Mouse (Mus musculus): Measurements from ENCODE around the gene Ifnlr1. TPM values are rescaled to one million over a fixed set of nuclear protein-coding genes. Genes with fewer than 3 reads are reported as not detected.

The Ifnlr1 gene
- polyA plus RNA-seq, 1 experiment: not detected

DNA sequence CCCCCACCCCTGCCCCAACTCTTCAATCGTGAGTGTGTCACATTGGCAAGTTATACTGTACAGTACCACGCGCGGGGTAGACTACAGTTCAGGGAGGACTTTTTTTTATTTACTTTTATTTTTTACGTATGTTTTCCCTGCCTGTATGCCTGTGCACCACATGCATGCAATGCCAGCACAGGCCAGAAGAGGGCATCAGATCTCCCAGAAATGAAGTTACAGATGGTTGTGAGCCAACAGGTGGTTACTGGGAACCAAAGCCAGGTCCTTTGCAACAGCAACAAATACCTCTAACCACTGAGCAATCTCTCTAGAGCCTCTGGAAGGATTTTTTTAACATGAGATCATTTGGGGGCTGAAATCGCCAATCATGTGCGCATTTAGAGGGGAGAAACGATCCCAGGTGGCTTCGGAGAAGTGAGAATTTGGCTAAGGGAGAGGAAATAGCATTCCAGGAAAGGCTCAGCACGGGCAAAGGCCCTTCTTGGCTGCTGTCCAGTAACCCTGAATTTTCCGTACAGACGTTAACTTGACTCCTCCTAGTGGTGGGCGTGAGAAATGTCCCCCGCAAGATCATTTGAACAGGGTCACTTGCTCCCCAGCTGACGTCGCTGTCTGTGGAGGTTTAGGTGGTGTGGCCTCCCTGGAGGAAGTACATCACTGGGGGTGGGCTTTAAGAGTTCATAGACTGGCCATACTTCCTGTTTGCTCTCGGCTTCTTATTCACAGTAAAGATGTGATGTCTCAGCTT lies 36.6 kb downstream of the Ifnlr1 start:
- Histone ChIP-seq H3K4me3 (no peak overlapping the region), H3K79me2 (ENCODE audit: control insufficient read depth, insufficient read depth) (no peaks in the 10 kb centered on the region), H3ac (ENCODE audit: control insufficient read depth, insufficient read length) (no peak overlapping the region), H3K27me3 (ENCODE audit: control insufficient read depth, insufficient read depth, insufficient read length) (no peaks in the 10 kb centered on the region), H3K4me2 (ENCODE audit: low read depth) (no peak overlapping the region), H3K36me3 (ENCODE audit: control insufficient read depth, insufficient read depth) (no peaks in the 10 kb centered on the region)
- TF ChIP-seq MYOG (IDR thresholded peaks at IDR 0.05; ENCODE audit: control insufficient read depth in 1 of 3, insufficient read depth in 1 of 3, insufficient read length in 2 of 3, low read depth in 2 of 3): no peak
- no peak for TF ChIP-seq CEBPB (IDR thresholded peaks at IDR 0.05; ENCODE audit: insufficient read depth, poor library complexity, severe bottlenecking)
- no peak for TF ChIP-seq POLR2A (IDR thresholded peaks at IDR 0.05; ENCODE audit: insufficient read length, low read depth)
- TF ChIP-seq E2F4 (IDR thresholded peaks at IDR 0.05; ENCODE audit: insufficient read depth): no peak
- no peak for TF ChIP-seq MYOD1 (IDR thresholded peaks at IDR 0.05; ENCODE audit: control insufficient read depth in 1 of 3, insufficient read length in 2 of 3, low read depth in 2 of 3)
- no peak for TF ChIP-seq TCF12 (IDR thresholded peaks at IDR 0.05; ENCODE audit: insufficient read depth, poor library complexity, severe bottlenecking)
- no peak for TF ChIP-seq SRF (IDR thresholded peaks at IDR 0.05; ENCODE audit: control insufficient read depth, insufficient read length, low read depth)
- no peak for TF ChIP-seq MAX (IDR thresholded peaks at IDR 0.05; ENCODE audit: low read depth)
- TF ChIP-seq REST (IDR thresholded peaks at IDR 0.05; ENCODE audit: insufficient read depth, insufficient read length): no peak
- TF ChIP-seq POLR2AphosphoS2 (IDR thresholded peaks at IDR 0.05; ENCODE audit: insufficient read length, low read depth): no peak

DNA sequence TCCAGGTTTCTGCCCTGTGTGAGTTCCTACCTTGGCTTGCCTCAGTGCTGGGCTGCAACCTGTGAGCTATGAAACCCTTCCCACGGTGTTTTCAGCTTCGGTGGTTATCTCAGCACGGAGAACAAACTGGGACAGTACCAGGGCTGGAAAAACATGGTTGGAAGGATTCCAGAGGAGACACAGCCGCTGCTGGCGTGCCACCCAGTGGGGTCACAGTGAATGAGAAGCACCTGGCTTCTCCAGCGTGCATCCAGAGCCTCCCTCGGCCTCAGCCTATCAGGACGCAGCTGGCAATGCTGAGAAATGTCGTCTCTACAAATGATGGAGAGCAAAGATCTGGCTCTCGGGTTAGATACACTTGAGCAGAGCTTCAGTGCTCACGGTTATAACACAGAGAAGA lies 40.3 kb downstream of the Ifnlr1 start:
- H3K79me2 ChIP-seq (ENCODE audit: control insufficient read depth, insufficient read depth): no peaks in the 10 kb centered on the region
- no peak overlapping the region for H3ac ChIP-seq (ENCODE audit: control insufficient read depth, insufficient read length)
- no peaks in the 10 kb centered on the region for H3K27me3 ChIP-seq (ENCODE audit: control insufficient read depth, insufficient read depth, insufficient read length)
- H3K4me3 ChIP-seq: no peak overlapping the region
- H3K36me3 ChIP-seq (ENCODE audit: control insufficient read depth, insufficient read depth): no peaks in the 10 kb centered on the region
- TF ChIP-seq SRF (IDR thresholded peaks at IDR 0.05; ENCODE audit: control insufficient read depth, insufficient read length, low read depth): no peak
- TF ChIP-seq POLR2A (IDR thresholded peaks at IDR 0.05; ENCODE audit: insufficient read length, low read depth): no peak
- TF ChIP-seq MYOG (IDR thresholded peaks at IDR 0.05; ENCODE audit: control insufficient read depth in 1 of 3, insufficient read depth in 1 of 3, insufficient read length in 2 of 3, low read depth in 2 of 3): no peak
- TF ChIP-seq TCF12 (IDR thresholded peaks at IDR 0.05; ENCODE audit: insufficient read depth, poor library complexity, severe bottlenecking): no peak
- TF ChIP-seq MYOD1 (IDR thresholded peaks at IDR 0.05; ENCODE audit: control insufficient read depth in 1 of 3, insufficient read length in 2 of 3, low read depth in 2 of 3): no peak
- no peak for TF ChIP-seq MAX (IDR thresholded peaks at IDR 0.05; ENCODE audit: low read depth)
- no peak for TF ChIP-seq REST (IDR thresholded peaks at IDR 0.05; ENCODE audit: insufficient read depth, insufficient read length)
- TF ChIP-seq USF1 (IDR thresholded peaks at IDR 0.05; ENCODE audit: low read depth): no peak
- TF ChIP-seq TCF3 (IDR thresholded peaks at IDR 0.05; ENCODE audit: insufficient read length, low read depth): no peak
- no peak for TF ChIP-seq CEBPB (IDR thresholded peaks at IDR 0.05; ENCODE audit: insufficient read depth, poor library complexity, severe bottlenecking)
- no peak overlapping the region for H3K4me2 ChIP-seq (ENCODE audit: low read depth)

GRCm38 (mm10) chr4:135727817-135728216 lies 41.7 kb downstream of the Ifnlr1 start, which contains the start of gene Il22ra1:
Il22ra1 (plus strand) TSS chr4:135728172.
- Histone ChIP-seq H3ac (ENCODE audit: control insufficient read depth, insufficient read length) (no peak within 1 kb of the TSS), H3K4me2 (ENCODE audit: low read depth) (no peak within 1 kb of the TSS), H3K27me3 (ENCODE audit: control insufficient read depth, insufficient read depth, insufficient read length) (no peaks in the 10 kb centered on the region), H3K4me3 (no peak within 1 kb of the TSS), H3K79me2 (ENCODE audit: control insufficient read depth, insufficient read depth) (no peaks in the 10 kb centered on the region), H3K36me3 (ENCODE audit: control insufficient read depth, insufficient read depth) (no peaks in the 10 kb centered on the region)
- TF ChIP-seq SRF (IDR thresholded peaks at IDR 0.05; ENCODE audit: control insufficient read depth, insufficient read length, low read depth) (no peak), REST (IDR thresholded peaks at IDR 0.05; ENCODE audit: insufficient read depth, insufficient read length) (no peak), MYOG (IDR thresholded peaks at IDR 0.05; ENCODE audit: control insufficient read depth in 1 of 3, insufficient read depth in 1 of 3, insufficient read length in 2 of 3, low read depth in 2 of 3) (no peak), E2F4 (IDR thresholded peaks at IDR 0.05; ENCODE audit: insufficient read depth) (no peak), CEBPB (IDR thresholded peaks at IDR 0.05; ENCODE audit: insufficient read depth, poor library complexity, severe bottlenecking) (no peak)

DNA sequence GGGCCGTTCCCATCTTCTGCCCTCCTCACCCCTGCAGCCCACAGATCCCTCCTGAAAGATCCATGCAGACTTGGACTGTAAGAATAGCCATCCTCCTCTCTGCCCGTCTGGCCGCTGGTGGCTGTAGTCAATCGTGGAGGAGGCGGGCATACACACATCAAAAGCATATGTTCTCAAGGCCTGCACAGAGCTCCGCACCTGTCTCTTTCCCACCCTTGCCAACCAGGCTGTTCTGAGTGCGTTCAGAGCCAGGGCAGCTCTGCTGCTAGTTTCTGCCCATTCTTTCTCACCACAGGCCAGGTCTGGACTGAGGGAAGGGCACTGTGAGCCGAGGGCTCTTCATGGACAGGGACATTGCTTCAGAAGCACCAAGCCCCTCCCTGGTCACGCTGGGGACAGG lies 44.1 kb downstream of the Ifnlr1 start:
- no peak overlapping the region for H3ac ChIP-seq (ENCODE audit: control insufficient read depth, insufficient read length)
- peak overlapping the region; percentile 18 for H3K4me2 ChIP-seq (ENCODE audit: low read depth)
- no peaks in the 10 kb centered on the region for H3K79me2 ChIP-seq (ENCODE audit: control insufficient read depth, insufficient read depth)
- TF ChIP-seq MYOG (IDR thresholded peaks at IDR 0.05; ENCODE audit: control insufficient read depth in 1 of 3, insufficient read depth in 1 of 3, insufficient read length in 2 of 3, low read depth in 2 of 3) (peak; percentile 1 to 61 (median 47)), POLR2A (IDR thresholded peaks at IDR 0.05; ENCODE audit: insufficient read length, low read depth) (no peak), E2F4 (IDR thresholded peaks at IDR 0.05; ENCODE audit: insufficient read depth) (no peak), TCF12 (IDR thresholded peaks at IDR 0.05; ENCODE audit: insufficient read depth, poor library complexity, severe bottlenecking) (peak; percentile 16), REST (IDR thresholded peaks at IDR 0.05; ENCODE audit: insufficient read depth, insufficient read length) (no peak), CEBPB (IDR thresholded peaks at IDR 0.05; ENCODE audit: insufficient read depth, poor library complexity, severe bottlenecking) (no peak), MYOD1 (IDR thresholded peaks at IDR 0.05; ENCODE audit: control insufficient read depth in 1 of 3, insufficient read length in 2 of 3, low read depth in 2 of 3) (peak in 2 of 3 experiments; percentile 70 to 79), MAX (IDR thresholded peaks at IDR 0.05; ENCODE audit: low read depth) (no peak), USF1 (IDR thresholded peaks at IDR 0.05; ENCODE audit: low read depth) (no peak), TCF3 (IDR thresholded peaks at IDR 0.05; ENCODE audit: insufficient read length, low read depth) (no peak), POLR2AphosphoS2 (IDR thresholded peaks at IDR 0.05; ENCODE audit: insufficient read length, low read depth) (no peak), SRF (IDR thresholded peaks at IDR 0.05; ENCODE audit: control insufficient read depth, insufficient read length, low read depth) (no peak)
- no peak overlapping the region for H3K4me3 ChIP-seq
- no peaks in the 10 kb centered on the region for H3K27me3 ChIP-seq (ENCODE audit: control insufficient read depth, insufficient read depth, insufficient read length)
- H3K36me3 ChIP-seq (ENCODE audit: control insufficient read depth, insufficient read depth): no peaks in the 10 kb centered on the region
